Mouse (Mus musculus) limb, embryonic 15.5 days (tissue): ENCODE measurements around the gene Frmd7. TPM values are rescaled to one million over a fixed set of nuclear protein-coding genes. Genes with fewer than 3 reads are reported as not detected.

ENCODE experiments used
- ATAC-seq: fragments of 200-750 bp; cut with Nextera tagmentation; 2 replicates; pipeline ENCODE4 v1.8.0; 2017; ENCODE audit warnings: low read depth, moderate TSS enrichment; ENCODE audit not compliant: insufficient number of reproducible peaks, low FRiP score, low TSS enrichment
- H3K27ac ChIP-seq: fragments of 300-500 bp; sonication (generic); 2 replicates; pipeline ENCODE4 v1.5.1; 2015; ENCODE audit warnings: moderate library complexity, mild to moderate bottlenecking, inconsistent platforms
- H3K27me3 ChIP-seq: fragments of 300-500 bp; sonication (generic); 2 replicates; pipeline ENCODE4 v1.6.1; 2015; ENCODE audit warnings: inconsistent platforms
- H3K36me3 ChIP-seq: fragments of 300-500 bp; sonication (generic); 2 replicates; pipeline ENCODE4 v1.6.1; 2015; ENCODE audit warnings: inconsistent platforms
- H3K4me1 ChIP-seq: fragments of 300-500 bp; sonication (generic); 2 replicates; pipeline ENCODE4 v1.6.1; 2015; ENCODE audit warnings: inconsistent platforms
- H3K4me2 ChIP-seq: fragments of 300-500 bp; sonication (generic); 2 replicates; pipeline ENCODE4 v1.6.1; 2015; ENCODE audit warnings: mild to moderate bottlenecking, inconsistent platforms
- H3K4me3 ChIP-seq: fragments of 300-500 bp; sonication (generic); 2 replicates; pipeline ENCODE4 v1.5.1; 2015; ENCODE audit warnings: mild to moderate bottlenecking, inconsistent platforms
- H3K9ac ChIP-seq: fragments of 300-500 bp; sonication (generic); 2 replicates; pipeline ENCODE4 v1.6.1; 2015; ENCODE audit warnings: inconsistent platforms
- H3K9me3 ChIP-seq: fragments of 300-500 bp; sonication (generic); 2 replicates; pipeline ENCODE4 v1.6.1; 2016; ENCODE audit warnings: inconsistent platforms
- WGBS: fragments of 180-500 bp; shearing (Covaris S2); methylation state at CpG from one replicate; pipeline ENCODE4 v1.1.7; 2015; 5-methylcytosine and 5-hydroxymethylcytosine counted together
- polyA plus RNA-seq: library from polyadenylated mRNA; unstranded; fragments of >200 nt; fragmentation: Nextera tagmentation; extraction: Ambion mirVana; gene quantifications from 2 replicates; pipeline ENCODE4 v1.2.1, GENCODE M21; 2015

Frmd7 gene
- polyA plus RNA-seq, 1 experiment from 2014 or later: 0.12 TPM

GRCm38 (mm10) chrX:50850428-50851184, 91.9 kb downstream of the Frmd7 start:
- no peak for ATAC-seq
- no peaks in the 10 kb centered on the region for H3K27me3 ChIP-seq
- H3K4me2 ChIP-seq: no peak overlapping the region
- no peak overlapping the region for H3K9ac ChIP-seq
- WGBS: 70% methylated on average over 6 of the region's 6 CpGs
- H3K27ac ChIP-seq: no peak overlapping the region
- no peaks in the 10 kb centered on the region for H3K9me3 ChIP-seq
- no peaks in the 10 kb centered on the region for H3K36me3 ChIP-seq
- no peak overlapping the region for H3K4me3 ChIP-seq
- H3K4me1 ChIP-seq: no peaks in the 10 kb centered on the region

Other genes with a start within 250 kb of the Frmd7 start
- 15.2 and 16.2 TPM in 2 replicates for gene Stk26, start 101.7 kb downstream of the Frmd7 start, polyA plus RNA-seq
- gene Rap2c, start 75.3 kb upstream of the Frmd7 start, polyA plus RNA-seq: 27.9 and 29.2 TPM in 2 replicates